Mouse (Mus musculus): ENCODE data around the gene Irx5. TPM values are rescaled to one million over a fixed set of nuclear protein-coding genes. Genes with fewer than 3 reads are reported as not detected.

The Irx5 gene
- polyA plus RNA-seq, 2 experiments: 0.04 TPM; not detected in 1

DNA sequence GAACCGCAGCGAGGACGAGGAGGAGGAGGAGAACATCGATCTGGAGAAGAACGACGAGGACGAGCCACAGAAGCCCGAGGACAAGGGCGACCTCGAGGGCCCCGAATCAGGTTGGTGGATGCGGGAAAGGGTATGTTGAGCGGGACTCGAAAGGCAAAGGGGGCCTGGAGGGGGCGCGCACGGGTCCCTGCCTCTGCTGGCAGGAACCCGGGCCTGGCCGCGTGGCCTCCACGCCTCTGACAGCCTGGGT, 2.3 kb downstream of the Irx5 start:
- no peak for TF ChIP-seq EP300 (IDR thresholded peaks at IDR 0.05; ENCODE audit: low read depth)
- TF ChIP-seq CTCF (IDR thresholded peaks at IDR 0.05; ENCODE audit: low read depth): no peak

DNA sequence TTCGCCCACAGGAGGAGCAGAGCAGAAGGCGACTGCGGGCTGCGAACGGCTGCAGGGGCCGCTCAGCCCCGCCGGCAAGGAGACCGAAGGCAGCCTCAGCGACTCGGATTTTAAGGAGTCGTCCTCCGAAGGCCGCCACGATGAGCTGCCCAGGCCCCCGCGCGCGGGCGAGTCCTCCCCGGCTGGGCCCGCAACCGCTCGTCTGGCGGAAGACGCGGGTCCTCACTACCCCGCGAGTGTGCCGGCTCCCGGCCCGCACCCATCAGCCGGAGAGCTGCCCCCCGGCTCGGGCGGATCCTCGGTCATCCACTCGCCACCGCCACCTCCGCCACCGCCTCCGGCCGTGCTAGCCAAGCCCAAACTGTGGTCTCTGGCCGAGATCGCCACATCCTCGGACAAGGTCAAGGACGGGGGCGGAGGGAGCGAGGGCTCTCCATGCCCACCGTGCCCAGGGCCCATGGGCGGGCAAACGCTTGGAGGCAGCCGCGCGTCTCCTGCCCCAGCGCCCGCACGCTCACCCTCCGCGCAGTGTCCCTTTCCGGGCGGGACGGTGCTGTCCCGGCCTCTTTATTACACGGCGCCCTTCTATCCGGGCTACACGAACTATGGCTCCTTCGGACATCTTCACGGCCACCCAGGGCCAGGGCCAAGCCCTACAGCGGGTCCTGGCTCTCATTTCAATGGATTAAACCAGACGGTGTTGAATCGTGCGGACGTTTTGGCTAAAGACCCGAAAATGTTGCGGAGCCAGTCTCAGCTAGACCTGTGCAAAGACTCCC, 2.8 kb downstream of the Irx5 start:
- Histone ChIP-seq H3K27me3 (ENCODE audit: control insufficient read depth, insufficient read depth, low read length) (peaks cover 88% of the 10 kb centered on the region), H3K27ac (no peak overlapping the region), H3K36me3 (replicated peaks; ENCODE audit: control insufficient read depth, insufficient read depth, low read depth) (no peaks in the 10 kb centered on the region), H3K4me3 (ENCODE audit: insufficient read depth in 1 of 2, low read depth in 2 of 2, low read length in 2 of 2) (no peak overlapping the region), H3K9ac (replicated peaks) (no peak overlapping the region), H3K4me2 (ENCODE audit: low read depth) (peak overlapping the region; percentile 15; the same call in 1 of the 2 replicates), H3K9me3 (ENCODE audit: control insufficient read depth, low read length) (no peaks in the 10 kb centered on the region), H3K4me1 (replicated peaks; ENCODE audit: control insufficient read depth in 2 of 2, insufficient read depth in 2 of 2, low read length in 1 of 2) (no peaks in the 10 kb centered on the region; a peak in 1 of 4 replicates)
- DNase-seq (ENCODE audit: low read depth in 3 of 3, low spot score in 3 of 3): no peak
- no peak for ATAC-seq (ENCODE audit: insufficient read depth)
- TF ChIP-seq EP300 (IDR thresholded peaks at IDR 0.05; ENCODE audit: low read depth) (no peak), CTCF (IDR thresholded peaks at IDR 0.05; ENCODE audit: low read depth) (no peak)
- 2% methylated on average over 72 of the region's 77 CpGs for WGBS (ENCODE audit: insufficient replicate concordance)

More for the DNA sequence above, 2.3 kb downstream of the Irx5 start:
- Histone ChIP-seq H3K27ac (no peak overlapping the region), H3K9ac (replicated peaks) (no peak overlapping the region), H3K4me3 (ENCODE audit: insufficient read depth in 1 of 2, low read depth in 2 of 2, low read length in 2 of 2) (no peak overlapping the region), H3K4me1 (replicated peaks; ENCODE audit: control insufficient read depth in 2 of 2, insufficient read depth in 2 of 2, low read length in 1 of 2) (peaks cover 2 to 4% of the 10 kb centered on the region in 2 experiments; a peak in 2 of 4 replicates), H3K9me3 (ENCODE audit: control insufficient read depth, low read length) (no peaks in the 10 kb centered on the region), H3K36me3 (replicated peaks; ENCODE audit: control insufficient read depth, insufficient read depth, low read depth) (no peaks in the 10 kb centered on the region), H3K4me2 (ENCODE audit: low read depth) (no peak overlapping the region), H3K27me3 (ENCODE audit: control insufficient read depth, insufficient read depth, low read length) (peaks cover 83% of the 10 kb centered on the region)
- under 1% methylated on average over 21 of the region's 21 CpGs for WGBS (ENCODE audit: insufficient replicate concordance)
- DNase-seq (ENCODE audit: low read depth in 3 of 3, low spot score in 3 of 3) (no peak), ATAC-seq (ENCODE audit: insufficient read depth) (no peak)

- 3% methylated on average over 25 of the region's 25 CpGs for WGBS (ENCODE audit: insufficient replicate concordance)
- DNase-seq (ENCODE audit: low read depth in 3 of 3, low spot score in 3 of 3): no peak
These were observed 4.3 kb downstream of the Irx5 start for GRCm38 (mm10) chr8:92361546-92362351.

GRCm38 (mm10) chr8:92362396-92363115, 5.1 kb downstream of the Irx5 start:
- H3K36me3 ChIP-seq (replicated peaks; ENCODE audit: control insufficient read depth, insufficient read depth, low read depth): no peaks in the 10 kb centered on the region
- no peak overlapping the region for H3K9ac ChIP-seq (replicated peaks)
- DNase-seq (ENCODE audit: low read depth in 3 of 3, low spot score in 3 of 3): no peak
- ATAC-seq (ENCODE audit: insufficient read depth): no peak
- TF ChIP-seq EP300 (IDR thresholded peaks at IDR 0.05; ENCODE audit: low read depth) (no peak), CTCF (IDR thresholded peaks at IDR 0.05; ENCODE audit: low read depth) (no peak)
- peaks cover 97% of the 10 kb centered on the region for H3K27me3 ChIP-seq (ENCODE audit: control insufficient read depth, insufficient read depth, low read length)
- 5% methylated on average over 15 of the region's 15 CpGs for WGBS (ENCODE audit: insufficient replicate concordance)
- no peaks in the 10 kb centered on the region for H3K9me3 ChIP-seq (ENCODE audit: control insufficient read depth, low read length)
- no peak overlapping the region for H3K27ac ChIP-seq
- H3K4me1 ChIP-seq (replicated peaks; ENCODE audit: control insufficient read depth in 2 of 2, insufficient read depth in 2 of 2, low read length in 1 of 2): no peaks in the 10 kb centered on the region
- no peak overlapping the region for H3K4me2 ChIP-seq (ENCODE audit: low read depth)
- H3K4me3 ChIP-seq (ENCODE audit: insufficient read depth in 1 of 2, low read depth in 2 of 2, low read length in 2 of 2): no peak overlapping the region

More at GRCm38 (mm10) chr8:92361546-92362351, 4.3 kb downstream of the Irx5 start:
- Histone ChIP-seq H3K27ac (no peak overlapping the region), H3K36me3 (replicated peaks; ENCODE audit: control insufficient read depth, insufficient read depth, low read depth) (no peaks in the 10 kb centered on the region), H3K27me3 (ENCODE audit: control insufficient read depth, insufficient read depth, low read length) (peaks cover 97% of the 10 kb centered on the region), H3K9me3 (ENCODE audit: control insufficient read depth, low read length) (no peaks in the 10 kb centered on the region), H3K9ac (replicated peaks) (no peak overlapping the region), H3K4me3 (ENCODE audit: insufficient read depth in 1 of 2, low read depth in 2 of 2, low read length in 2 of 2) (no peak overlapping the region), H3K4me2 (ENCODE audit: low read depth) (no peak overlapping the region), H3K4me1 (replicated peaks; ENCODE audit: control insufficient read depth in 2 of 2, insufficient read depth in 2 of 2, low read length in 1 of 2) (no peaks in the 10 kb centered on the region)
- TF ChIP-seq CTCF (IDR thresholded peaks at IDR 0.05; ENCODE audit: low read depth) (peak; percentile 38), EP300 (IDR thresholded peaks at IDR 0.05; ENCODE audit: low read depth) (no peak)
- no peak for ATAC-seq (ENCODE audit: insufficient read depth)

Measured in liver, embryonic 14.5 days (tissue).